8 mouse cellular contexts compared by ENCODE assay signal in the genomic region with DNA sequence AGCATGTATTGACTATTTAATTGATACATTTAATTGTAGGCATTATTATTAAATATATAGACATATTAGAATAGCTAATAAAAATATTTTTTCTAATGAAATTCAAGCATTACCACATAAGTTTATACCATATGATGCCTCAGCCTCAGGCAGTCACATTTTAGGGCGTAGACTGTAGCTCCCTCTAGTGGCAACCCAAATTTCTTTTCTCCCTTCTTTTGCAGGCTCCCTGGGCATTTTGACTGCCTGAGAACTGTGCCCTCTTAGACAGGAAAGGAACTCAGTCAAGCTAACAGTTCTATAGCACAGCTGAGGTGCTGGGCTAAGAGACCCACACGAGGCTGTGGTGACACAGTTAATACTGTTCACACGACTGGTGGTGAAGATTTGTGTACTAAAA. TPM values are rescaled to one million over a fixed set of nuclear protein-coding genes. Genes with fewer than 3 reads are reported as not detected.
DNase-seq lines count a peak whose midpoint lies in the region; ATAC-seq lines count a peak whose summit lies in the region.

No protein-coding gene starts in this region.

- H3K9me3 ChIP-seq in forebrain, embryonic 13.5 days (replicated peaks), result no peaks in the 10 kb centered on the region

- no peak overlapping the region for H3K9ac ChIP-seq in forebrain, embryonic 13.5 days

- H3K27me3 ChIP-seq in forebrain, embryonic 13.5 days, result no peaks in the 10 kb centered on the region

- DNase-seq in 3134 (ENCODE audit: extremely low read depth, insufficient read length, low spot score) (peak; percentile 22), A20 (ENCODE audit: low read depth, low spot score) (peak; percentile 70)
- DNase-seq in brain, embryonic 18.5 days (ENCODE audit: low read depth, low spot score), result peak; percentile 32
- DNase-seq in kidney, adult 9 months, result peak; percentile 81
- peak; percentile 19 to 35 for DNase-seq in lung, adult 18-20 months
- DNase-seq in urinary bladder, postnatal 4 days (ENCODE audit: low spot score in 2 of 2), result no peak

- peak; percentile 85 for ATAC-seq in forebrain, embryonic 13.5 days
- ATAC-seq in neutrophil, adult 5-6 weeks (ENCODE audit: extremely low read depth, insufficient number of reproducible peaks, low FRiP score, poor library complexity, severe bottlenecking), result peak; percentile 84

- no peak overlapping the region for H3K27ac ChIP-seq in forebrain, embryonic 13.5 days

- 8% methylated on average over 3 of the region's 3 CpGs for WGBS in forebrain, embryonic 13.5 days

- H3K4me2 ChIP-seq in forebrain, embryonic 13.5 days, result no peak overlapping the region

- no peaks in the 10 kb centered on the region for H3K4me1 ChIP-seq in forebrain, embryonic 13.5 days

- H3K4me3 ChIP-seq in forebrain, embryonic 13.5 days, result no peak overlapping the region

- no peaks in the 10 kb centered on the region for H3K36me3 ChIP-seq in forebrain, embryonic 13.5 days (ENCODE audit: poor library complexity, severe bottlenecking)

RNA-seq across cellular contexts. Expression of a gene that starts 12.3 kb away (rescaled TPM):
- 0.79 TPM in 1 of 2 replicates, not detected in the other for polyA plus RNA-seq in forebrain, embryonic 13.5 days (2015; fragmentation: Nextera tagmentation; extraction: Ambion mirVana)
- total RNA-seq in neutrophil, adult 5-6 weeks (2017), result 4.8 and 5.5 TPM in 2 replicates

Comparison
In these comparisons a context has a peak if more than half of its experiments do, and no peak if none do; other contexts are left out.
1. DNase-seq: peak in 3134 (single experiment), A20 (single experiment), brain, embryonic 18.5 days (single experiment), kidney, adult 9 months (single experiment) and lung, adult 18-20 months (2 of 2); none in urinary bladder, postnatal 4 days (0 of 2).